Mouse (Mus musculus): ENCODE results near the gene Lasp1.
A peak's percentile ranks its signal among the peaks of the same experiment; 100 is the strongest.
"Not testable (repeated sequence)": the region's sequence is repeated elsewhere in the genome, so short reads cannot be mapped to it uniquely, and the experiment has no call there.

The Lasp1 gene

GRCm38 (mm10) chr11:97830501-97830900, 31.7 kb downstream of the Lasp1 start:
- no peak for DNase-seq

GRCm38 (mm10) chr11:97832001-97832400, 33.2 kb downstream of the Lasp1 start:
- no peak for DNase-seq

- DNase-seq: no peak
These were observed 34.6 kb downstream of the Lasp1 start for GRCm38 (mm10) chr11:97833352-97833751.

GRCm38 (mm10) chr11:97836541-97836940, 37.7 kb downstream of the Lasp1 start:
- no peak for DNase-seq

GRCm38 (mm10) chr11:97837051-97837450, 38.3 kb downstream of the Lasp1 start:
- not testable (repeated sequence) for DNase-seq

- no peak for DNase-seq
These were observed 38.9 kb downstream of the Lasp1 start for GRCm38 (mm10) chr11:97837641-97838149.

- DNase-seq: no peak
These were observed 40.1 kb downstream of the Lasp1 start for GRCm38 (mm10) chr11:97838779-97839440.

GRCm38 (mm10) chr11:97839441-97840134, 40.8 kb downstream of the Lasp1 start:
- no peak for DNase-seq

- no peak for DNase-seq
These were observed 41.3 kb downstream of the Lasp1 start for GRCm38 (mm10) chr11:97840135-97840490.

- no peak for DNase-seq
These were observed 41.7 kb downstream of the Lasp1 start, which contains the start of gene B230217C12Rik for GRCm38 (mm10) chr11:97840539-97840954. Gene B230217C12Rik (plus strand): TSS chr11:97840780.

GRCm38 (mm10) chr11:97840991-97841661, 42.3 kb downstream of the Lasp1 start:
- DNase-seq: peak; percentile 91

- DNase-seq: no peak
These were observed 43.2 kb downstream of the Lasp1 start for GRCm38 (mm10) chr11:97842001-97842400.

- DNase-seq: no peak
These were observed 51.6 kb downstream of the Lasp1 start for GRCm38 (mm10) chr11:97850367-97850766.

GRCm38 (mm10) chr11:97851601-97852000, 52.8 kb downstream of the Lasp1 start:
- DNase-seq: no peak

- DNase-seq: no peak
These were observed 56.7 kb downstream of the Lasp1 start for GRCm38 (mm10) chr11:97855473-97855872.

GRCm38 (mm10) chr11:97862148-97862547, 63.3 kb downstream of the Lasp1 start:
- DNase-seq: no peak

GRCm38 (mm10) chr11:97865421-97865820, 66.6 kb downstream of the Lasp1 start:
- DNase-seq: no peak

GRCm38 (mm10) chr11:97866091-97866888, 67.5 kb downstream of the Lasp1 start:
- DNase-seq: no peak

- peak; percentile 45 for DNase-seq
These were observed 68.8 kb downstream of the Lasp1 start for GRCm38 (mm10) chr11:97867591-97867990.

GRCm38 (mm10) chr11:97872378-97872777, 73.6 kb downstream of the Lasp1 start:
- DNase-seq: not testable (repeated sequence)

- DNase-seq: no peak
These were observed 75.6 kb downstream of the Lasp1 start for GRCm38 (mm10) chr11:97874396-97874795.

- DNase-seq: no peak
These were observed 78.5 kb downstream of the Lasp1 start for GRCm38 (mm10) chr11:97877341-97877740.

GRCm38 (mm10) chr11:97880362-97880761, 81.6 kb downstream of the Lasp1 start:
- no peak for DNase-seq

All from right cerebral cortex, postnatal 25 days (tissue).